Mouse (Mus musculus) lung, postnatal 0 days (tissue): ENCODE data around the gene Mta3.

Experiments
- CTCF ChIP-seq: IDR thresholded peaks from 2 replicates; pipeline ENCODE4 v1.5.1; 2016; ENCODE audit warnings: antibody characterized with exemption, mild to moderate bottlenecking
- EP300 ChIP-seq: IDR thresholded peaks from 2 replicates; pipeline ENCODE4 v1.6.1; 2016; ENCODE audit warnings: antibody characterized with exemption, mild to moderate bottlenecking, control low read depth

- TF ChIP-seq CTCF (no peak), EP300 (no peak)
Measured at GRCm38 (mm10) chr17:83732166-83732629, 26.2 kb downstream of the Mta3 start.
